Mouse (Mus musculus): ENCODE measurements around the gene Taar3.
A peak's percentile ranks its signal among the peaks of the same experiment; 100 is the strongest.

Taar3 gene

DNA sequence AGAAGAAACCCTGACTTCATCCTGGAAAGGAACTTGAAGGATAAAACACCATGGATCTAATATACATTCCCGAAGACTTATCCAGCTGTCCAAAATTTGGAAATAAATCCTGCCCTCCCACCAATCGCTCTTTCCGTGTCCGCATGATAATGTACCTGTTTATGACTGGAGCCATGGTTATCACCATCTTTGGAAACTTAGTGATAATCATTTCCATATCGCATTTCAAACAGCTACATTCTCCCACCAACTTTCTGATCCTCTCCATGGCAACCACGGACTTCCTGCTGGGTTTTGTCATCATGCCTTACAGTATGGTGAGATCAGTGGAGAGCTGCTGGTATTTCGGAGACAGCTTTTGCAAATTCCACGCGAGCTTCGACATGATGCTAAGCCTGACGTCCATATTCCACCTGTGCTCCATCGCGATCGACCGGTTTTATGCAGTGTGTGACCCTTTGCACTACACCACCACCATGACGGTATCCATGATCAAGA lies at the start of gene Taar3:
Gene Taar3 (plus strand): TSS at position 51 of the 498 bp plus-strand sequence.
- DNase-seq, result no peak

DNA sequence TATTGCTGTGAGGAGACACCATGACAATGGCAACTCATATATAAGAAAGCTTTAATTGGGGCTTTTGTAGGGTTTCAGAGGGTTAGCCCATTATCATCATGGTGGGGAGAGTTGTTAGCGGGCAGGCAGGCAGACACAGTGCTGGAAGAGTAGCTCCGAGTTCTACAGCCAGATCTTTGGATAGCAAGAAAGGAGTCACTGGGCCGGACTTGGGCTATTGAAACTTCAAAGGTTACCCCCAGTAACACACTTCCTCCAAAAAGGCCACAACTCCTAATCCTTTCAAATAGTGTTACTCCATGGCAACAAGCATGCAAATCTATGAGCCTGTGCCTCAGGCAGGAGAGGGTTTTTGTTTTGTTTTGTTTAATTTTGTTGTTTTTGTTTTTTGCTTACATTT lies 48.2 kb upstream of the Taar3 start:
- DNase-seq, result no peak

DNA sequence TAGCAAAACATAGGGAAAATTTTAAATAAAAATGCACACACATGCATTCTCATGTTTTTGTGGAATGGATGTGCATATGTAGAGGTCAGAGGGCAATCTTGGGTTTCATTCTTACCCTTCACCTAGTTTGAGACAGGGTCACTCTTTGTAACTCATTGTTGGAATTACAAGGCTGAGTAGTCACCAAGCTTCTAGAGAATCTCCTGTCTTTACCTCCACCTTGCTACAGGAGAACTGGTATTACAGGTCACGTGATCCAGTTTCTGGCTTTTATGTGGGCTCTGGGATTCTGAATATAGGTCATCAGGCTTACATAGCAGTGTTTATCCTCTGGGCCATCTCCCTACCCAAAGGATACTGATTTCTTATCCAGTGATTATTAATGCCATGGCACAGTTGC lies 43.7 kb upstream of the Taar3 start:
- peak; percentile 20 for DNase-seq

DNA sequence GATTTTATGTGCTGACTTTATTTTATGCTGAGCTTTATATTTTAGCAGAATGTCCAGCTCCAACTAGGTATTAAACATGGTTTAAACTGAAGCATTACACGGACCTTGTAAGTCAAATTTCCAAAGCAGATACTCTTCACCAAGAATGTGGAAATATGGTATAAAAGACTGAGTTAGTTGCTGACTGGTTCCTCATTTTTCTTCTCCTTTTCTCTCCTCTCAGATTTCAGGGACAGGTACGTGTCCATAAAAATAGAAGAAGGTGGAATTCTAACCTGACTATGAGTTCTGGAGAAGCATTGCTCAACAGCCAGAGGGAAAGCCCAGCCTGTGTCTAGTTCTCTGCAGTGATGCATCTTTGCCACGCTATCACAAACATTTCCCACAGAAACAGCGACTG lies 29.3 kb upstream of the Taar3 start, which contains the start of gene Taar1:
Gene Taar1 (plus strand): TSS at position 301 of the 400 bp plus-strand sequence.
- DNase-seq, result no peak

DNA sequence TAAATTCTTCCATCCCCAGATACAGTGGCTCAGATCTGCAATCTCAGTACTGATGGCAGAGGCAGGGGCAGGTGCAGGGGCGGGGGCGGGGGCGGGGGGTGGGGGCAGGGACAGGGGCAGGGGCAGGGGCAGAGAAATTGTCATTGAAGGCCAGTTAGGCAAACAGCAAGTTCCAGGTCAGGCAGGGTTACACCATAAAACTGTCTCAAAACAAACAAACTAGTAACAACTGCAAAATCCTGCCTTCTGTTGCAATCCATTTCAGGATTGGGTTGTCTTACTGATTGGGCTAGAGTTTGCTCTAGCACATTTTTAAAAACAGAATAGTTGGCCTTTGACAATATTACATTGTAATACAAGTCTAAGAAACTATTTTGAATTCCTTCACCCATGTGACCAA lies 26.9 kb upstream of the Taar3 start:
- no peak for DNase-seq

DNA sequence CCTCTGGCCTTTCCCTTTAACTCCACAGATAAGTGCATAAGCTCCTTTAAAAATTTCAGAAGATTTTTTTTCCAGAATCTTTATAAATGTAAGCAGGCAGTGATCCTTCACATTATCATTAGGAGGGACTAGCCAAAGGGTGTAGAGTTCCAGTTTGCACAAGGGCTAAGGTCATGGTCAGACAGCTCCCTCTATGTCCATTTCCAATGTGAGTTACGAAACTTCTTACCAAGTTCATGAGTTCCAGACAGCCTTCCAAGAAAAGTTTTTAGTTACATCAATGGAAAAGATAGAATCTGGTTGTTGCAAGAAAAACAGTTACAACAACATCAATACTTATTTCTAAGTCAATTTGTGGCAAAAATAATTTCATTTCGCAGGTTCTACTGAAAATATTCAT lies 25.4 kb upstream of the Taar3 start:
- no peak for DNase-seq

DNA sequence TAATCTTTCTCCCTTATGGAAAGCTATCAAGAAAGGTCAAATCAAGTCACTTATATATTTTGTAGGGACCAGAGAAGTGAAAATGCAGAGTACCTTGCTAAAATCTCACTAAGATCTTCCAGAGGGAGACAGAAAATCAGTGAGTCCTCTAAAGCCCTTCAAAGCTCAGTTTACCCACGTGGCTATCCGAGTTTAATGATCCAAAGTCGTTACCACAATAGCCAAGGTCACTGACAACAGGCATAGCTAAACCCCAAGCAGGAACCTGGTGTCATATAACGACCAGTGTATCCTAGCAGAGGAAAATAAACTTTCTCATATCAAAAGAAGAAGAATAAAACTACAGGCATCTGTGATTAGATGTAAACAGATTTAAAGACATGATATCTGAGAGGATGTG lies 11.7 kb upstream of the Taar3 start:
- no peak for DNase-seq

DNA sequence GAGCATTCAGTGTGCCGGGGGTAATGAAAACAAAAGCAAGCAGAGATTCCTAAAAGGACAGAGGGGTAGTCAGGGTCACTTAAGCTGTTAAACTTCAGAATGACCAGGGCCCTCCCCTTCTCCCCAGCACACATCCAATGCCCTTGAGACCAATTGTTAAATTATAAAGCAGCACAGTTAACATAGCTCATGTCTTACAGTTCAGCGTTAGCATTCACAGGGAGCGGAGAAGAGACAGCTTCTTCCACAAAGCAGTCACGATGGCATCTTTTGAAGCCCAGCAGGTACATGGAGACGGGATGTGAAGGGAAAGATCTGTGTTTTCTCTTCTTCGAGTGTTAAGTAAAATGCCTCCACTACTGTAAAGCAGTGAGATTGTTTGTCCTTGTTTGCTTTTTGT lies 11.0 kb upstream of the Taar3 start, which contains the start of gene Taar2:
Gene Taar2 (plus strand): TSS at position 261 of the 400 bp plus-strand sequence.
- DNase-seq, result no peak

DNA sequence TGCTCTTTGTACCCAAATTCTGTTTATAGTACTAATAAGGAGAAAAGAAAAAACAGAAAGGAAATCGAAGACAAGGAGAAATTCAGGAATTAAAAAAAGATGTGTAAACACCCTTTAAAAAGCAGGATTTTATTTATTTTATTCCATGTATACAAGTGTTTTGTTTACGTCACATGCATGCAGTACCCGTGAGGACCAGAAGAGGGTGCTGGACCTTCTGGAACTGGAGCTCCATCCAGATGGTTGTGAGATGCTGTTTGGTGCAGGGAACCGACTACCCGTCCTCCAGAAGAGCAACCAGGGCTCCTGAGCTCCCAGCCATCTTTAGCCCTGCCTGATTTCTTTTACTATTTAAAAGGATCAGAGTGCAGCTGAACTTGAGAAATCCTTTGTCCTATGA lies 6.9 kb upstream of the Taar3 start:
- DNase-seq, result no peak

DNA sequence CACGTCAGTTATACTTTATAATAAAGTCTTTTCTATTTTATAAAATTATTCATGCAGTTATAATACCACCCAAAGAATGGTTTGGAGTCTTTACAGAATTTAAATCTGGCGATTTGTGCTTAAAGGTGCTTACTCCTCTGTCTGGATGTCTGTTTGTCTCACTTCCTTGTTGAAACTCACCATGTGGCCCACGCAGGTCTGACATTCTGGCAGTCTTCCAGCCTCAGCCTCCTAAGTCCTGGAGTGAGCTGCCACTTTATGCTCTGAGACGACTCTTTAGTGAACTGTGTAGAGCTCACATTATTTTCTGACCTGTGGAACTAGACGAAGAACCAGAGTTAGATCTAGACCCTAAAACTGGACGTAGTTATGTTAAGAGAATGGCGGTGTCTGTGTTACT lies 1.3 kb upstream of the Taar3 start:
- no peak for DNase-seq

DNA sequence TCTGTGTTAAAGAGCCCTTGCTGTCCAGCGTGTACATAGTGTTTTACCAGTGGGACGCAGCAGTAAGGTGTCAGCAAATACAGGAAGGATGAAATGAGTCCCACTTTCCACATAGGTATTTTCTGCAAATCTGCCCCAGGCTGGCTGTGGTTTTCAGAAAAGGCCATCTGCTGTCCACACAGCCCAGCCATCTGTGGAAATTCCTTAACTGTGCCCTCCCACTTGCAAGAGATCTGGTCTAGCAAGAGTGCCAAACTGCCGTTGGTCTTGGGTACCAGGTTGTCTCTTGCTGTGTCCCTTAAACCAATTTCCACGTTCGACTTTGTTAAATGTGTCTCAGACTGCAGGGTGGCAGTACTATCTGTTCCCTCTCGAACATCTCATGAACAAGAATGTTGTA lies 2.4 kb downstream of the Taar3 start:
- DNase-seq, result no peak

DNA sequence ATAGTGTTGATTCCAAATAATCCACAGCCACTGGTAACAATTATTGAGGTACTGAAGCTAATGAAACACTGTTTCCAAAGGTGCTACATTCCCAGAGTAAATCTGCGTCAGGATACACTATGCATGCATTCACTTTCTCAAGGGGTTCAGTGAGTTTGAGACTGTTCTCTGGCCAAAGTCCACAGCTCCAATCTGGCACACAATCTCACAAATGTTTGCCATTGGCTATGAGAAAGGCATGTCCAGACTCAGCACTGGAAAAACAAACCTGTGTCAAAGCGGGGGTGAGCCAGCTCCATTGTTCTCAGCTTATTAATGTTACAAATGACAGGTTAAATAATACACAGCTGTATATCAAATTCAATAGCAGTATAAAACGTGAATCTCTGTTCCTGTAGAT lies 9.7 kb downstream of the Taar3 start:
- DNase-seq, result peak; percentile 65

DNA sequence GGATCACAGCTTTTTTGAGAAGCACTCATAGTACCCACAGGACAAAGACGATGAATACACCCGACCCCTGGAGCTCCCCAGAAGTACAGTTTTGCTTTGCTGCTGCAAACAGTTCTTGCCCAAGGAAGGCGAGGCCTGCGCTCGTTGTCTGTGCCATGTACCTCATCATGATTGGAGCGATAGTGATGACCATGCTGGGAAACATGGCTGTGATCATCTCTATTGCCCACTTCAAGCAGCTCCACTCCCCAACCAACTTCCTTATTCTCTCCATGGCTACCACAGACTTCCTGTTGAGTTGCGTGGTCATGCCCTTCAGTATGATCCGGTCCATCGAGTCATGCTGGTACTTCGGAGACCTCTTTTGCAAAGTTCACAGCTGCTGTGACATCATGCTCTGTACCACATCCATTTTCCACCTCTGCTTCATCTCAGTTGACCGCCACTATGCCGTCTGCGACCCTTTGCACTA lies 11.1 kb downstream of the Taar3 start, which contains the start of gene Taar4:
Gene Taar4 (plus strand): TSS at position 51 of the 472 bp plus-strand sequence.
- no peak for DNase-seq

DNA sequence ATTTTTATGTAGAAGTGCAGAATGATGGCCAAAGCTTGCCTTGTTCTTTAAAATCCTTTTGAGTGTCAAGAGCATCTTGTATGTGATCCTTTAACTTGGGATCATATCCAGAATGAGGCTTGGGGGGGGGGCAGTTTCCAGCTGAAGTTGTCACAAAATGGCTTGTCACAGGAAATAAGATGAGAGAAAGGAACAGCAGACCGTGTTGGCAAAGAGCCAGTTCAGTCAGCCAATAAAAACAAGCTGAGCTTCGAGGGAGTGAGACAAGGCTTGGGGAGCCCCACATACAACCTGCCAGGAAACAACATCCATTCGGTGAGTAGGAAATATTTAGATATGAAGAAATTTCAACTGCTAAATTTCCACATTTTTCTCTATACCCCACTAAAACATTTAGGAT lies 14.1 kb downstream of the Taar3 start:
- DNase-seq, result peak; percentile 25

DNA sequence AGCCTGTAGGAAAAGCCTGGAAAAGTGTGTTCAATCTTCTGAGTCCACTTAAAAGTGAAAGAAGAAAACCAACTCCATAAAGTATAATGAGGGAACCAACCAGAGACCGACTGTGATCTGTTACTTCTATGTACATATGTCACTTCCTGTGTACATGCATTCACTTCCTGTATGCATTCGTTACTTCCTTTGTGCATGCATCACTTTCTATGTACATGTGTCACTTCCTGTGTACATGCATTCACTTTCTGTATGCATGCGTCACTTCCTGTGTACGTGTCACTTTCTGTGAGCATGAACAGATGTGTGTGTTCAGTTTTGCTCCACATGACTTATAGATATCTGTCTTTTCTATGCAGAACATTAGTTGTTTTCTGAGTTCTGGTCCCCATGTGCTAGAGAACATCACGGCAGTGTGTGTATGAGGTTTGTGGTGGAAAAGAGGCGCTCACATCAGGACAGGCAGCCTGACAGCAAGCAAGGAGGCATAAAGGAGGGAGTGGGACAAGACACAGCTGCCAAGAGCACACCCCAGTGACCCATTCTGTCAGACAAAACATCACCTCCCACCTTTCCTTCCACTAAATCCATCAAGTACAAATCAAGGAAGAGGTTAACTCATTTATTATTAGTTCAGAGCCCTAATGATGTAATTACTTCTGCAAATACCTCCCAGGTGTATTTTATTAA lies 15.7 kb downstream of the Taar3 start:
- DNase-seq, result no peak

DNA sequence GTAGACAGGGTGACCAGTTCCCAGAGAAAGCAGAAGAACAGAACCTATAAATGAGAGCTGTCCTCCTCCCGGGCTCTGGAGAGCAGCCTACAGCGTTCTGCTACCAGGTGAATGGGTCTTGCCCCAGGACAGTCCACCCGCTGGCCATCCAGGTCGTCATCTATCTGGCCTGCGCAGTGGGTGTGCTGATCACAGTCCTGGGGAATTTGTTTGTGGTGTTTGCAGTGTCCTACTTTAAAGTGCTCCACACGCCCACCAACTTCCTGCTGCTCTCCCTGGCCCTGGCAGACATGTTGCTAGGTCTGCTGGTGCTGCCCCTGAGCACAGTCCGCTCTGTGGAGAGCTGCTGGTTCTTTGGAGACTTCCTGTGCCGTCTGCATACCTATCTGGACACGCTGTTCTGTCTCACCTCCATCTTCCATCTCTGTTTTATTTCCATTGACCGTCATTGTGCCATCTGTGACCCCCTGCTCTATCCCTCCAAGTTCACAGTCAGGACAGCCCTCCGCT lies 21.4 kb downstream of the Taar3 start, which contains the start of gene Taar5:
Gene Taar5 (plus strand): TSS at position 51 of the 510 bp plus-strand sequence.
- no peak for DNase-seq

DNA sequence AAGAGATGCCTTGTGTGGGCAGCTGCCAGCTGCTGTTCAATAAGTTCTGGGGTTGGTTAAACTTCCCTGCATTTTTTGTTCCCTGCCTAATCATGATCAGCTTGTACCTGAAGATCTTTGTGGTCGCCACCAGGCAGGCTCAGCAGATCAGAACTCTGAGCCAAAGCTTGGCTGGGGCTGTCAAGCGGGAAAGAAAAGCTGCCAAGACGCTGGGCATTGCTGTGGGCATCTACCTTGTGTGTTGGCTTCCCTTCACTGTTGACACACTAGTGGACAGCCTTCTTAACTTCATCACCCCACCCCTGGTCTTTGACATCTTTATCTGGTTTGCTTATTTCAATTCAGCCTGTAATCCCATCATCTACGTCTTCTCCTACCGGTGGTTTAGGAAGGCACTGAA lies 21.9 kb downstream of the Taar3 start:
- no peak for DNase-seq

DNA sequence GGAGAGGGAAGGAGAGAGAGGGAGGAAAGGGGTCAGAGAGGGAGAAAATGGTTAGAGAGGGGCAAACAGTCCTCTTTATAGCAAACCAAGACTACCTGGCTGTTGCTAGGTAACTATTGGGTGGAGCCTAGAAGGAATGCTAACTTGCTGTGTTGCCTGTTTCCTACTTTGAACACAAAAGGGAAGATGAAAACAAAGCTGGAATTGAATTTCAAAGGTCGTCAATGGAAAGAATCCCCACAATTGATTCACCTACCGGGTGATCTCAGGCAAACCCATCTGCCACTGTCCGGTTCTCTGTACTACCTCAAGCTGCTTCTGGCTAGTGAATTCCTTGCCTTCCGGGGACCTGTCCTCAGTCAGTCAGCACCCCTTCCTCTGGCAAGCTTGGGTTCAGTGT lies 28.6 kb downstream of the Taar3 start:
- no peak for DNase-seq

DNA sequence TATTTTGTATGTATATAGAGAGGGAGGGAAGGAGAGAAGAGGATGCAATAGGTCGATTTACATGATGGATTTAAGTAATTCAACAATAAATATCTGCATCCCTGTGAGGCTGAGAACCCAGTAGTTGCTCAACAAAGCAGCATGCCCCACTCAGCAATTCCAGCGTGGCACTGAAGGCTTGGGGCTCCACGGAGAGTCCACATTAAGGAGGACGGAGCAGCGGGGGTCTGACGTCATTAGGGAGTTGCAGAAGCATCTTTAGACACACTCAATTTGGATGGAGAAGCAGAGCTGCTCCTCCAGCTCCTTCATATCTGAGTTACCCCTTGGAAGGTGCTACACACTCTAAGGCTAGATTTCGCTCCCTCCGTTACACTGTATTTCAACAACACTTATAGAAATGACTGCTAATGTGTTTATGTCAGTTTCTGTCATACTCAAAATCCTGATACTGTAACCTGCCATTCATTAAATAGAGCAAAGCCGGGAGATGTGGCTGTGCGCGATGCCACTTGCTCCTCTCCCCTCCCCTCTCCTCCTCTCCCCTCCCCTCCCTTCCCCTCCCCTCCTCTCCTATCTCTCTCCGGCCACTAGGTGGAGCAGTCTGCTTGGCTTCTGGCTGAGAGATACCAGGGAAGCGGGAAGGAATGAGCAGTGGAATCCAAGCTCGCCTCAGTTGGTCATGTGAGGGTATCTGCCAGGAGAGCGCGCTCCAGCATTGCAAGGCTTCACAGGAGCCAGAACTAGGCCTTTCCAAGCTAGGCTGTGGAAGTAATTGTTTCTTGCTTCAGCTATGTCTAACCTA lies 29.7 kb downstream of the Taar3 start:
- DNase-seq, result peak; percentile 83

DNA sequence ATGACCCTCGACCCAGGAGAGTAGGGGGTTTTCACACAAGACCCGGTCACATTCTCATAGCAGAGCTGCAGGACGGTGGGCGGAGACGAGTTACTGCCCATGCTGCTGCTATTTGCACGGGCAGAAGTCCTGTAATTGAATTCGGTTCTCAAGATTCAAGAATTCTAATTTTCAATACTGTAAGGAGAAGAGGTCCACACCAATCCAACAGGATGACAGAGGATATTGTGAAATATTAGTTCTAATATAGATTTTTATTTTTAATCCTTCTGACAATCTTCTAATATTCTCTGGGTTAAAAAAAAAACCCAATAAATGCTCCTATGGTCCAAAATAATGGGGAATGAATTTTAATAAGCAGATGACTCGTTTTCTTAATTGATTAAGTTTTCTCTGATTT lies 36.2 kb downstream of the Taar3 start, which contains the start of gene Taar6:
Gene Taar6 (minus strand): TSS at position 101 of the 400 bp plus-strand sequence.
- no peak for DNase-seq

DNA sequence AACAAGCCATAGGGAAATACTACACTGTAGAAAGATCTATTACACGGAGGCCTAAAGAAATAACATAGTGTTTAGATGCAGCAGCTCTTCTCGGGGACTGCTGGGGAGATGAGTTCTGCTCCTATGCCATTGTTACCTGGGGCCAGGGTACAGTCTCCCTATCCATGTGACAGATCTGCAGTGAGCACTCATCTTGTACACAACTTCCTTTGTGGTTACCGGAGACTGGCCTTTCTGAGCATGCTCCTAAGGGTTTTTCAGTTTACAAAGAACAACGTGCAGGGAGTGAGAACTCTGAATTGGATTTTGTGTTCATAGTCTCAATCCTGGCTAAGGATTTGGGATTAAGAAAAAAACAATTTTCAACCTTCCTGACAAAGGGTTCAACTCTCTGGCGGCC lies 37.1 kb downstream of the Taar3 start:
- no peak for DNase-seq

DNA sequence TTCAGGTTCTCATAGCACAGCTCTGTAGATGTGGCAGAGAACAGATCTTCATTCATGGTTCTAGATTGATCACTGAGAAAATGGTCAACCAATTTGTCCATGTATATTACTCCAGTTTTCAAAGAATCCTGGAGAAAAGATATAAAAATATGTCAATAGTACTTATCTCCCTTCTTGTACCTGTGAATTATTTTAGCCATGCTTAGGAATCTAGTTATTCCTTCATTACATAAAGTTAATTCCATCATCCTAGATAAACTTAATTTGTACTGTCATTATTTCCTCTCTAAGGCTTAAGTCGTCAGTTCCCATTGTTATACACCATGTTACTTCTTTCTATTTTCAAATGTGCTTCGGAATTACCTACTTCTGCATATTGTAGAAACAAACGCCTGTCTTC lies 44.0 kb downstream of the Taar3 start, which contains the start of gene Taar7a:
Gene Taar7a (minus strand): TSS at position 101 of the 400 bp plus-strand sequence.
- no peak for DNase-seq

DNA sequence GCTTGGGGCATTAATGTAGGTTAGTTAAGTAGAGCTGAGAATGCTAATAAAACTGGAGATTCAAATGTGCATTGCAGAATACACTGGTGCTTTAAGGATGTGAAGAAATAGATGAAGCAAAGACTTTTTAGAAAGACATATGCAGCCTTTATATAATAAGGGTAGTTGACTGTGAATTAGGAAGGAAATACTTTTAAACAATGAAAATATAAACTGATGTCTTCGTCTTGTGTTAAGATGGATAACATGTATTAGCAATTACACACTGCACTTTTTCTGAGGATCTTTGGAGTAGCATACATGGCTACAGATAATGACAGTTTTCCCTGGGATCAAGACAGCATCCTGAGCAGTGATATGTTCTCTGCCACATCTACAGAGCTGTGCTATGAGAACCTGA lies 50.3 kb downstream of the Taar3 start, which contains the start of gene Taar7b:
Gene Taar7b (plus strand): TSS at position 301 of the 400 bp plus-strand sequence.
- DNase-seq, result no peak

Measured in kidney, postnatal 14 days (tissue).